Mouse (Mus musculus) ES-CJ7 (cell line): ENCODE measurements around the gene Erlin1.

Experiments
- DNase-seq: peaks from one replicate; pipeline ENCODE4 v3.0.0; 2011; ENCODE audit warnings: low read depth, low spot score

Erlin1 gene

GRCm38 (mm10) chr19:44069121-44069913, at the start of gene Erlin1:
Erlin1 (minus strand) TSS chr19:44069785.
- DNase-seq, result peak; percentile 77

GRCm38 (mm10) chr19:44117793-44118192, 48.2 kb upstream of the Erlin1 start:
- no peak for DNase-seq

DNA sequence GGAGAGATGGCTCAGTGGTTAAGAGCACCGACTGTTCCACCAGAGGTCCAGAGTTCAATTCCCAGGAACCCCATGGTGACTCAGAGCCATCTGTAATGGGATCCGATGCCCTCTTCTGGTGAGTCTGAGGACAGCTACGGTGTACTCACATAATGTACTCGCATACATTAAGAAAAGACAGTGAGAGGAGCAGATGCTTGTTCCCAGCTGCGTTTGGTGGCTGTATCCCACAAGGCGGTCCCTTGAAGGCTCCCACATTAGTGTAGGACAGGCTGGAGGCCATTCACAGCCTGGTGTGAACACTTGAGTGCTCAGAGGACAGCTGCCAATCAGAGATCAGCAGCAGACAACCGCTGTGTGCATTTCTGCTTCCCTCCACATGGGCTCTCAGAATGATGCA, 42.1 kb upstream of the Erlin1 start:
- peak; percentile 68 for DNase-seq

- DNase-seq, result no peak
These were observed 40.8 kb upstream of the Erlin1 start for GRCm38 (mm10) chr19:44110356-44110755.

DNA sequence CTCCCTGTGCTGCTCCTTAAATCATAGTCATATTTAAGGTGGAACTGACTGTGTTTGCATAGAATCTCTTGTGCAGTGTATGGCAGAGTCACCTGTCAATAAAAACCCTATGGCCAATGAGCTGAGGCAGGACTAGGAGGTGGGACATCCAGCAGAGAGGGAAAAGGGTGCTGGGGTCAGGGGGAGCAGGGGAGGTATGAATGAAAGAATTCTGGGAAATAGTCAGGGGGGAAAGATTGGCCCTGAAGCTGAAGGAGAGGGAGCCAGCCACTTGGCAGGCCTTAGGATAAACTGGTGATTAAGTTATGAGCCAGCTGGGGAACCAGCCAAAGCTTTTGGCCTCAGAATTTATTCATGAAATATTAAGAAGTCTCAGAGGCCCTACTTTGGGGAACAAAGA, 39.4 kb upstream of the Erlin1 start:
- no peak for DNase-seq

DNA sequence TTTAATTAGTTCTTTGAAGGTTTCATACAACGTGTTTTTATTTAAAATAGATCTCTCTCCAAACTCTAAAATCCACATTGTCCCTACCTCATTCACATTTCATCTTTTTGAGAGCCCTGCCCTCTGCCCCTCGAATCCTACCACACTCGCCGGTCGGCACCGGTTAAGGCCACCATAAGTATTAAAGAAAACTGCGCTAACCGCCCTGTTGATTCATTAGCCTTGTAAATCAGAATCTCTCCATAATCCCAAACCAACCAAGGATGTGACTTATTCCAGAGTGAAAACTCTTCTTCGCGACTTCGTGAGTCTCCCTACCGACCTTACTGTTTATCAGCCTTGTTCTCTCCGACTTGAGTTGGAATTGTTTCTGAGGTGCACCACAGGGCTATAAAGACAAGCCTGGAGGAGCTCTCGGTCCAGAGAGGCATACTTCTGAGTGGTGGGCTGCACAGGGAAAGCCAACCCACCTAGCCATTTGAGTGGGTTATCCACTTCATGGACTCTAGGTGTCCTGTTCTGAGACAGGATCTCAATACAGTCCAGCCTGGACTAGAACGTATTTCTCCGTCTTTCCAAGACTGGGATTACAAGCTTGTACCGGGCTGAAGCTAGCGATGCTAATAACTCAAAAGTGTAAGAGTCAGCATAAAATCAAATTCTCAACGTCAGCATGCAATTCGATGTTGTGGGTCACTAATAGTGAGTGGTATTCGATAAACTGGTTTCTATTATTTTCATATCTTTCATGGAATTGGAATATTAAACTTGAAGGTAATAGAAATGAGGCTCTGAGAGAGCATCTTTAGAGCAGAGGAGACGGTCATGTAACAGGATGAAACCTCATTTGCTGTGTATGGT, 38.3 kb upstream of the Erlin1 start:
- no peak for DNase-seq

- DNase-seq, result peak; percentile 92
These were observed 37.5 kb upstream of the Erlin1 start, which contains the start of gene Chuk for GRCm38 (mm10) chr19:44106831-44107660. Chuk (minus strand) TSS chr19:44107480.

DNA sequence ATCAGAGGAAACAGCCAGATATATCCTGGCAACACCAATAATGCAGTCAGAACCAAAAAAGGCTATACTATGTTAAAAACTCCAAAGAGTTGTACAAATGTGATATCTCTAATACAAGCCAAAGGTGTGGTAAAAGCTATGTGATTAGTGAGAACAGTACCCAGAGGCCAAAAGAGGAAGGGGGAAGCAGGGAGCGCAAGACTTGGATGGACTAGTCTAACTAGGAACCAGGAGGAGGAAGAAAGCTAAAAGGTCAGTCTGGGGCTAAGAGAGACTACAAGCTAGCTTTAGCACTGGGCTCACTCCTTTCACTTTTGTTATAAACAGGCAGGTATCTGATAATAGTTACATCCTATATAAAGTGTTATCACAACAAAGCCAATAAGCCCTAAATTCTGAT, 34.8 kb upstream of the Erlin1 start:
- no peak for DNase-seq

DNA sequence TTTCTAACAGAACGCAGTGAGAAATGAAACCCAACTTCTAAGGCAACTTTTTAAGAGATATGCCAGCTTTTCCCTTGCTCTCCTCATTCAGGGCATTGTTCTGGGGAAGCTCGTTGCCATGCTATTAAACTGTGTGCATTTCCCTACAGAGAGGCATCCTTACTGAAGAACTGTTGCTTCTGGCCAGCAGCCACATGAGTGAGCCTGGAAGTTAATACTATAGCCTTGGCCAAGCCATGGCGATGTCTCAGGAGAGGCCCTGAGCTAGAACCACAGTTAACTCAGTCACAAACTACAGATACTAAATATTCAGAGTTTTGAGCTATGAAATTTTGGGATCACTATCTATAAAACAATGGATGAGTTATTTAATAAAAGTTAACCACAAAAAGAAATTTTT, 33.4 kb upstream of the Erlin1 start:
- DNase-seq, result no peak

DNA sequence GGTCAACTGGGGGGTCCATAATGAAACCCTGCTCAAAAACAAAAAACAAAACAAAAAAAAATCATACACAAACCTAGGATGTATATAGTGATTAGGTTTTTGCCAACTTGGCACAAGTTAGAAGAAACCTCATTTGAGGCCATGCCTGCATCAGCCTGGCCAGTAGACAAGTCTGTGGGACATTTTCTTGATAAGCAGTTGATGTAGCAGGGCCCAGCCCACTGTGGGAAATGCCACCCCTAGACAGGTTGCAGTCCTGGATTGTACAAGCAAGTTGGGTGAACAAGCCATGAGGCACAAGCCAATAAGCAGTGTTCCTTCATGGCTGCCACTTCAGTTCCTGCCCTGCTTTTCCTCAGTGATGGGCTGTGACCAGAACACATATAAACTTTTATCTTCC, 31.3 kb upstream of the Erlin1 start:
- DNase-seq, result no peak

DNA sequence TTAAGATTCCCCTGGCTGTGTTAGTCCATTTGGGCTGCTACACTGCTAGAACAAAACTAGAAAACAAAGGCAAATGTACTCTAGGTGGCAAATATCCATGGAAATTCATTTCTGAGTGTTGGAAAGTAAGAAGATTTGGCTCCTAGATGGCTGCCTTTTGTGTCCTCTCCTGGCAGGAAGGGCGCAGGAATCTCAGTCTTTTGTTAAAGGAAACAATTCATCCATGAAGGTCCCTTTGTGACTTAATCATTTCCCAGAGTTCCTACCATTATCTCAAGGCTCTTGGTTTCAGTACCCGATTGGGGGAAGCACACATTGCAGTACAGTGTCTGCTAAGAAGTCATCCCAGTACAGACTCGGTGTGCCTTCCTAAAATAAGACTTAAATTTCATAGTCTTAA, 16.7 kb upstream of the Erlin1 start:
- no peak for DNase-seq

DNA sequence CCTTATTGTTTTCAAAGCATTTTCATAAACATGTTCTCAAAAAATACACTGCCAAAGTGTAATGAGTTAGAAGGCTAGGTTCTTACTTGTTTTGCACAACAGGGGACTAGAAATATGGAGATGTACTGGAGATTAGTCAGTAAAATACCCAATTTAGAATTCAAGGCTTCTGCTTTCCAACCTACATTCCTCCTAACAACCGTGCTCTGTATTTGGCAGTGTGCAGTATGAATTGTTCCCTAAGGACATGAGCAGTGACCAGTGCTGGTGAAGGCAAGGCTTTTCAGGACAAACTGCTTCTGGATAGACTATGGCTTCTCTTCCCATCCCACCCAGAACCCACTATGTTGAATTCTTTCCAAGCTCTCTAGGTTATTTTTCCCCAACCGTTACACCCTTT, 11.3 kb upstream of the Erlin1 start:
- no peak for DNase-seq

- DNase-seq, result no peak
These were observed 10.4 kb upstream of the Erlin1 start for GRCm38 (mm10) chr19:44080023-44080422.

- no peak for DNase-seq
These were observed 7.4 kb upstream of the Erlin1 start for GRCm38 (mm10) chr19:44077024-44077423.

DNA sequence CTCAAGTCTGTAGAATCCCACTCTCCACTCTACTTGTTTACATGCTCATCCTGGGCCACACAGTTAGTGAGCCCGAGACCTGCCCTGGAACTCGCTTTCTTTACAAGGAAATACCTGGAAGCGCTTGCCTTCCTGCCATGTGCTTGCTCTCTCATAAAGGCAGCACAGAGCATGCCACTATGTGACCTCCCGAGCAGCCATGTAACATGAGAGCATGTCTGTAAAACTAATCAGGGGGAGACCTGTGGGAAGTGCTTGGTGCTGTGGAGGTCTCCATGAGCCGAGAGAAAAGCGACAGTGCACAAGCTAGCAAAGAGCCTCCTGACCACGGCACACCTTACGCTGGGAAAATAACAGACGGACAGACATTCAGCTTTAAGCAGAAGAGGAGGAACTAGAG, 6.9 kb upstream of the Erlin1 start:
- no peak for DNase-seq

- peak; percentile 42 for DNase-seq
These were observed 5.4 kb upstream of the Erlin1 start for GRCm38 (mm10) chr19:44074986-44075385.

- DNase-seq, result no peak
These were observed 1.6 kb upstream of the Erlin1 start for GRCm38 (mm10) chr19:44071166-44071565.

DNA sequence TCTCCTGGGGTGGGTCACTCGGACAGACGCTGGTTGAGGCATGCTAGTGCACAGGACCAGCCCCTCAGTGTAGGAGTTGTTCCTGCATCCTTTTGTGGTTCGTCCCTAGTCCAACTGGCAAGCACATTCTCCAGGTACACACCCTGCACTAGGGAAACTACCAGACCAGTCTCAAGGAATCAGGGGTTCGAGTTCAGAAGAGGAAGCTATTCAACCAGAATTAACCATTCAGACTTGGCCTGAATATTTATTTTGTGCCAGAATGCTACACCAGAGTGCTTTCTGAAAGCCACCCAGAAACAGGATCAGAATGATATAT, 288 bp upstream of the Erlin1 start:
- no peak for DNase-seq

DNA sequence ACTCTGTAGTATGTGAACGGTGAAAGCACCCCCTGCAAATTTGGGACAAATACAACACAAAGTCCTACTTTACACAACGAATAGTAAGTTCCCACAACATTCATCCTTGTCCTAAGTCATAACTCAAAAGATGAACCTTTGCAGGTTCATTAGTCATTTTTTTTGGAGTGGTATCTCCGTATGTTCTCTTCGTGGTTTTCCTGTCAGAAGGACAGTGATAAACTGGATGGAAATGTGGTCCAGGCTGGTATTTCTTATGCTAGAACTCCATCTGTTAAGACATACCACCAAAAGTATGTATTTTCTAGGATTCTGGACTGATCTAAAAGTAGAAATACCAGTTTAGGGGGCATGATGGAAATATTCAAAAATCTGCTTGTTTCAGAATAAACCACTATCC, 1.4 kb downstream of the Erlin1 start:
- no peak for DNase-seq

DNA sequence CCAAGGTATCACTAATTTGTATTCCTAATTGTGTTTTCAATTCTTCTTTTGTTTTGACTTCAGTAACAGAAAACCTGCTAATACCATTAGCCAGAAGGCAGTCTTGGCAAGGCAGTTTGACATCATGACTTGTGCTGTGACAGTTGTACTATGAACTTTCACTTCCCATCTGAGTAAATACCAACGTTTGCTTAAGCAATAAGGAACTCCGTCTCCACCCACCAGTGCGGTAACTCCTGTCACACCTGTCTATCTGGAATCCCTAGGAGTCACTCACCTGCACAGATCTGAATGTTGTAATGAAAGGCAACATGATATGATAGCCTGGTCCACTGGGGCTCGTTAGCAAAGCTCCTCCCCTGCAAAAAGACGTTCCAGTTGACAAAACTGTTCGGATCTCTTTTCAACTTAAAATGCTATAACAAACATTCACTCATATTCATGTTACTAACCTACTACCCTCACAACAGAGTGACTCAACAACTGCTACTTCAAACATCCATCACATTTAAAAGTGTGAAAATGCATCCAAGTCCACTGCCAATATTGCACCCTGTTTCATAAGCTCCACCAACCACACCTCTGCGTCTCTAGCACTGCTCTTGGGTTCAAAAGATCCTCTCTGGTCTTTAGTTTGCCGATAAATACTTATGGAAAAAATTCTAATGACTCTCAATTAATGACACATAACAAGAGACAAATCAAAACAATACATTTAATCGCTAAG, 2.1 kb downstream of the Erlin1 start:
- no peak for DNase-seq

GRCm38 (mm10) chr19:44064734-44065133, 4.9 kb downstream of the Erlin1 start:
- no peak for DNase-seq
